Comparison of ENCODE assay signal across 29 mouse cellular contexts in genomic region chr9:35290916-35291315, GRCm38 (mm10). TPM values are rescaled to one million over a fixed set of nuclear protein-coding genes. Genes with fewer than 3 reads are reported as not detected.
DNase-seq lines count a peak whose midpoint lies in the region; ATAC-seq and TF ChIP-seq lines count a peak whose summit lies in the region.
"Had no signal": no experiment of that assay in that cellular context is flagged by ENCODE, and none has a peak within 500 bp of the region (broad histone marks: within the 10 kb centered on the region; RNA-seq: fewer than 3 reads in every experiment).

No protein-coding gene starts in this region.

- 60% methylated on average over 4 of the region's 4 CpGs for WGBS in forebrain, postnatal 0 days
- WGBS in forebrain, embryonic 16.5 days = 68% methylated on average over 4 of the region's 4 CpGs
- 20% methylated on average over 4 of the region's 4 CpGs for WGBS in heart, embryonic 14.5 days
- 63% methylated on average over 4 of the region's 4 CpGs for WGBS in intestine, embryonic 15.5 days

- no peak overlapping the region for H3K9ac ChIP-seq in forebrain, postnatal 0 days
- no peak overlapping the region for H3K9ac ChIP-seq in forebrain, embryonic 16.5 days (replicated peaks; ENCODE audit: low read depth, low read length)
- H3K9ac ChIP-seq in heart, embryonic 14.5 days (ENCODE audit: low read length) = no peak overlapping the region
- H3K9ac ChIP-seq in intestine, embryonic 15.5 days = no peak overlapping the region
- H3K9ac ChIP-seq: embryonic facial prominence, embryonic 13.5 days; forebrain, embryonic 13.5 days; heart, embryonic 15.5 days; hindbrain, embryonic 13.5 days; limb, embryonic 12.5 days; liver, postnatal 0 days; neural tube, embryonic 15.5 days had no signal

- H3K27ac ChIP-seq in forebrain, postnatal 0 days (ENCODE audit: low read depth, low read length) = no peak overlapping the region
- H3K27ac ChIP-seq in forebrain, embryonic 16.5 days (ENCODE audit: low read length) = no peak overlapping the region
- H3K27ac ChIP-seq in heart, embryonic 14.5 days (replicated peaks in 1 of 2; ENCODE audit: control insufficient read depth in 1 of 2, insufficient read depth in 1 of 2, low read depth in 2 of 2, low read length in 2 of 2) = no peak overlapping the region
- H3K27ac ChIP-seq in intestine, embryonic 15.5 days = no peak overlapping the region
- H3K27ac ChIP-seq: embryonic facial prominence, embryonic 13.5 days; forebrain, embryonic 13.5 days; heart, embryonic 15.5 days; hindbrain, embryonic 13.5 days; limb, embryonic 12.5 days; neural tube, embryonic 15.5 days had no signal

- intact Hi-C loops in heart, postnatal 25 days (cut with DNase I) = loop anchor here (5.0 to 10.0 kb wide), 2 partner anchors 54 to 131 kb away; partner anchors contain the start of gene Cdon

- H3K36me3 ChIP-seq in forebrain, postnatal 0 days (ENCODE audit: insufficient read depth) = no peaks in the 10 kb centered on the region
- no peaks in the 10 kb centered on the region for H3K36me3 ChIP-seq in forebrain, embryonic 16.5 days (ENCODE audit: control insufficient read depth, insufficient read depth)
- no peaks in the 10 kb centered on the region for H3K36me3 ChIP-seq in heart, embryonic 14.5 days (ENCODE audit: control insufficient read depth, insufficient read depth, low read length)
- no peaks in the 10 kb centered on the region for H3K36me3 ChIP-seq in intestine, embryonic 15.5 days
- H3K36me3 ChIP-seq: embryonic facial prominence, embryonic 13.5 days; heart, embryonic 15.5 days; hindbrain, embryonic 13.5 days; limb, embryonic 12.5 days; neural tube, embryonic 15.5 days had no signal

- peak; percentile 43; the same call in 1 of the 2 replicates for ATAC-seq in forebrain, postnatal 0 days
- ATAC-seq in forebrain, embryonic 16.5 days = no peak
- 0 out of 2 replicates have a peak, but pooled peaks have one; percentile 23 for ATAC-seq in heart, embryonic 14.5 days (ENCODE audit: insufficient number of reproducible peaks, insufficient read depth, low FRiP score, low read depth)
- peak; percentile 9; the same call in 1 of the 2 replicates for ATAC-seq in intestine, embryonic 15.5 days
- ATAC-seq: forebrain, embryonic 13.5 days; liver, postnatal 0 days had no signal

- H3K4me1 ChIP-seq in forebrain, postnatal 0 days (ENCODE audit: insufficient read depth) = no peaks in the 10 kb centered on the region
- peaks cover 5% of the 10 kb centered on the region; the same call in 1 of the 2 replicates for H3K4me1 ChIP-seq in forebrain, embryonic 16.5 days (replicated peaks; ENCODE audit: control insufficient read depth, insufficient read depth, low read length)
- peaks cover 0 to 8% of the 10 kb centered on the region in 2 experiments; a peak in 3 of 4 replicates for H3K4me1 ChIP-seq in heart, embryonic 14.5 days (ENCODE audit: control insufficient read depth in 2 of 2, insufficient read depth in 2 of 2, low read length in 2 of 2)
- H3K4me1 ChIP-seq in intestine, embryonic 15.5 days (replicated peaks) = 0 out of 2 replicates have a peak, but pooled peaks cover 2% of the 10 kb centered on the region
- H3K4me1 ChIP-seq: hindbrain, embryonic 13.5 days; neural tube, embryonic 15.5 days had no signal

- no peaks in the 10 kb centered on the region for H3K9me3 ChIP-seq in forebrain, postnatal 0 days (ENCODE audit: low read length)
- H3K9me3 ChIP-seq in forebrain, embryonic 16.5 days (ENCODE audit: control insufficient read depth, low read length) = no peaks in the 10 kb centered on the region
- H3K9me3 ChIP-seq in heart, embryonic 14.5 days (ENCODE audit: control insufficient read depth, low read length) = no peaks in the 10 kb centered on the region
- no peaks in the 10 kb centered on the region for H3K9me3 ChIP-seq in intestine, embryonic 15.5 days
- H3K9me3 ChIP-seq: embryonic facial prominence, embryonic 13.5 days; forebrain, embryonic 13.5 days; heart, embryonic 15.5 days; hindbrain, embryonic 13.5 days; limb, embryonic 12.5 days; neural tube, embryonic 15.5 days had no signal

- H3K4me3 ChIP-seq in forebrain, postnatal 0 days (ENCODE audit: low read depth, low read length) = no peak overlapping the region
- H3K4me3 ChIP-seq in forebrain, embryonic 16.5 days (replicated peaks; ENCODE audit: low read length) = no peak overlapping the region
- H3K4me3 ChIP-seq in heart, embryonic 14.5 days (ENCODE audit: control insufficient read depth in 1 of 2, insufficient read depth in 1 of 2, low read depth in 1 of 2, low read length in 2 of 2) = no peak overlapping the region
- H3K4me3 ChIP-seq in intestine, embryonic 15.5 days (replicated peaks) = no peak overlapping the region
- H3K4me3 ChIP-seq: embryonic facial prominence, embryonic 13.5 days; erythroblast, embryonic 14.5 days; forebrain, embryonic 13.5 days; heart, embryonic 15.5 days; hindbrain, embryonic 13.5 days; limb, embryonic 12.5 days; neural tube, embryonic 15.5 days had no signal

- DNase-seq in forebrain, postnatal 0 days = peak; percentile 33
- no peak for DNase-seq in heart, postnatal 25 days (ENCODE audit: low spot score)
- no peak for DNase-seq in frontal cortex, adult 2 months (ENCODE audit: extremely low spot score in 1 of 2, low spot score in 1 of 2)
- no peak for DNase-seq in layer of hippocampus, postnatal 25 days (ENCODE audit: extremely low spot score in 1 of 2, low spot score in 1 of 2)
- DNase-seq: adrenal gland, adult 2 months; cerebellum, adult 2 months; cerebellum, postnatal 25 days; embryo, embryonic 11 days; gastrocnemius, postnatal 36 days; kidney, adult 9 months; kidney, postnatal 36 days; liver, postnatal 0 days; lung, postnatal 10 days; right cerebral cortex, adult 18-20 months; right cerebral cortex, postnatal 4 days; thymus, adult 18-20 months; thymus, postnatal 36 days had no signal

- no peak for TF ChIP-seq CTCF in forebrain, postnatal 0 days (IDR thresholded peaks at IDR 0.05; ENCODE audit: low read depth)

- H3K27me3 ChIP-seq in forebrain, postnatal 0 days (ENCODE audit: insufficient read depth, low read length) = no peaks in the 10 kb centered on the region; the same call in 1 of the 2 replicates
- no peaks in the 10 kb centered on the region for H3K27me3 ChIP-seq in forebrain, embryonic 16.5 days (replicated peaks; ENCODE audit: control insufficient read depth, insufficient read depth, low read length)
- H3K27me3 ChIP-seq in heart, embryonic 14.5 days (ENCODE audit: control insufficient read depth, insufficient read depth, low read length) = no peaks in the 10 kb centered on the region
- H3K27me3 ChIP-seq in intestine, embryonic 15.5 days (replicated peaks) = no peaks in the 10 kb centered on the region
- H3K27me3 ChIP-seq: embryonic facial prominence, embryonic 13.5 days; heart, embryonic 15.5 days; limb, embryonic 12.5 days had no signal

- no peak overlapping the region for H3K4me2 ChIP-seq in forebrain, postnatal 0 days (ENCODE audit: low read depth)
- no peak overlapping the region for H3K4me2 ChIP-seq in forebrain, embryonic 16.5 days (ENCODE audit: low read length)
- H3K4me2 ChIP-seq in heart, embryonic 14.5 days (ENCODE audit: low read length) = no peak overlapping the region
- peak overlapping the region; percentile 4; the same call in 1 of the 2 replicates for H3K4me2 ChIP-seq in intestine, embryonic 15.5 days (replicated peaks)
- H3K4me2 ChIP-seq: embryonic facial prominence, embryonic 13.5 days; forebrain, embryonic 13.5 days; heart, embryonic 15.5 days; hindbrain, embryonic 13.5 days; limb, embryonic 12.5 days; liver, embryonic 11.5 days; midbrain, embryonic 11.5 days; neural tube, embryonic 15.5 days had no signal

RNA-seq across cellular contexts. Expression of gene Rpusd4, which starts 23.3 kb away (rescaled TPM):
- 9.2 and 10.9 TPM in 2 replicates for total RNA-seq in forebrain, postnatal 0 days (2014; rRNA removed)
- 10.2 and 11.4 TPM in 2 replicates for polyA plus RNA-seq in forebrain, postnatal 0 days (2015; fragmentation: Nextera tagmentation; extraction: Ambion mirVana)
- 19.7 and 23.1 TPM in 2 replicates for polyA plus RNA-seq in forebrain, embryonic 16.5 days (2015; fragmentation: Nextera tagmentation; extraction: Ambion mirVana)
- 19.4 and 24.2 TPM in 2 replicates for polyA plus RNA-seq in heart, embryonic 14.5 days (2014; fragmentation: Nextera tagmentation; extraction: Ambion mirVana)
- total RNA-seq in heart, postnatal 25 days (2021) = 10 to 100 TPM; 11.5 to 13.0 TPM
- polyA plus RNA-seq in intestine, embryonic 15.5 days (2015; fragmentation: Nextera tagmentation; extraction: Ambion mirVana) = 31.0 and 33.8 TPM in 2 replicates
- 10.0 and 10.8 TPM in 2 replicates for polyA plus RNA-seq in frontal cortex, adult 2 months (2012; rRNA removed)
- total RNA-seq in layer of hippocampus, postnatal 25 days (2021) = 10 to 100 TPM in 1 of 2 experiments, 1 to 10 TPM in 1; 8.7 to 10.9 TPM

RNA-seq across cellular contexts. Expression of gene Fam118b, which starts 23.3 kb away (rescaled TPM):
- total RNA-seq in forebrain, postnatal 0 days (2014; rRNA removed) = 34.6 and 41.5 TPM in 2 replicates
- polyA plus RNA-seq in forebrain, postnatal 0 days (2015; fragmentation: Nextera tagmentation; extraction: Ambion mirVana) = 49.7 and 59.7 TPM in 2 replicates
- polyA plus RNA-seq in forebrain, embryonic 16.5 days (2015; fragmentation: Nextera tagmentation; extraction: Ambion mirVana) = 86.8 and 92.5 TPM in 2 replicates
- polyA plus RNA-seq in heart, embryonic 14.5 days (2014; fragmentation: Nextera tagmentation; extraction: Ambion mirVana) = 26.1 and 28.3 TPM in 2 replicates
- 10 to 100 TPM; 15.0 to 15.9 TPM for total RNA-seq in heart, postnatal 25 days (2021)
- 52.7 and 52.8 TPM in 2 replicates for polyA plus RNA-seq in intestine, embryonic 15.5 days (2015; fragmentation: Nextera tagmentation; extraction: Ambion mirVana)
- 20.0 and 21.4 TPM in 2 replicates for polyA plus RNA-seq in frontal cortex, adult 2 months (2012; rRNA removed)
- total RNA-seq in layer of hippocampus, postnatal 25 days (2021) = 10 to 100 TPM; 25.8 to 26.3 TPM
